23 mouse cellular contexts compared by ENCODE assay signal in the genomic region with DNA sequence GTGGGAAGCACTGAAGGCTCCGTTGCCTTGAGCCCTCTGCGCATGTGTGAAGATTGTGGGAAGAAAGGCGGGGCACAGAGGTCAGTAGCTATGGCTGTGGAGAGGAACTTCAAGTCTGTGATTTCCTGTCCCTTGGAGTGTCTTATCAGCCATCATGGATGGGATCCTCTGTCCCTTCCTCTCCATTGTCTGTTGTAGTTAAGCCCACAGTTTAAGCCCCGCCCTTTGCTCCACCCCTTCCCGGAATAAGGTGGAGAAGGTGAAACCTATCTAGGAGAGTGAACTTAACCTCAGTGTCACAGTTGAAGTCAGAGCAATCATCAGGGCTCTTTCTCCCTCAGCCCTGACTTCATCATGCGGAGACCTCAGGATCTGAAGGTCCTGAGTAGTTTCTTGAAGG.
"Had no signal": no experiment of that assay in that cellular context is flagged by ENCODE, and none has a peak within 500 bp of the region (broad histone marks: within the 10 kb centered on the region; RNA-seq: fewer than 3 reads in every experiment).

No protein-coding gene starts in this region.

- H3K27ac ChIP-seq: gastrocnemius, adult 2 months; heart, embryonic 13.5 days; heart, embryonic 15.5 days; hindbrain, embryonic 13.5 days; hindbrain, embryonic 15.5 days; hindbrain, postnatal 0 days; layer of hippocampus, adult 2 months; left cerebral cortex, adult 2 months; limb, embryonic 12.5 days; liver, embryonic 12.5 days; liver, embryonic 14.5 days had no signal

- H3K27me3 ChIP-seq: heart, embryonic 13.5 days; hindbrain, embryonic 15.5 days; limb, embryonic 12.5 days; liver, embryonic 12.5 days had no signal

- H3K4me1 ChIP-seq: heart, embryonic 13.5 days; heart, embryonic 15.5 days; hindbrain, embryonic 15.5 days; limb, embryonic 12.5 days; liver, embryonic 12.5 days had no signal

- H3K4me3 ChIP-seq: gastrocnemius, adult 2 months; heart, embryonic 13.5 days; heart, embryonic 15.5 days; hindbrain, embryonic 13.5 days; hindbrain, embryonic 15.5 days; layer of hippocampus, adult 2 months; left cerebral cortex, adult 2 months; limb, embryonic 12.5 days; liver, embryonic 12.5 days had no signal

- DNase-seq: gastrocnemius, adult 2 months; gastrocnemius, postnatal 10 days; gastrocnemius, postnatal 25 days; heart, postnatal 14 days; heart, postnatal 36 days; kidney, adult 11 months; kidney, adult 2 months; kidney, postnatal 10 days; kidney, postnatal 25 days; kidney, postnatal 4 days; left cerebral cortex, postnatal 4 days had no signal

- H3K9me3 ChIP-seq: heart, embryonic 13.5 days; heart, embryonic 15.5 days; hindbrain, embryonic 13.5 days; hindbrain, embryonic 15.5 days; limb, embryonic 12.5 days; liver, embryonic 12.5 days had no signal

- H3K4me2 ChIP-seq: heart, embryonic 11.5 days; heart, embryonic 13.5 days; heart, embryonic 15.5 days; hindbrain, embryonic 13.5 days; hindbrain, embryonic 15.5 days; limb, embryonic 12.5 days; liver, embryonic 12.5 days had no signal

- H3K36me3 ChIP-seq: heart, embryonic 13.5 days; heart, embryonic 15.5 days; hindbrain, embryonic 13.5 days; hindbrain, embryonic 15.5 days; limb, embryonic 12.5 days; liver, embryonic 12.5 days had no signal

- H3K9ac ChIP-seq: heart, embryonic 13.5 days; heart, embryonic 15.5 days; hindbrain, embryonic 13.5 days; hindbrain, embryonic 15.5 days; limb, embryonic 12.5 days; liver, embryonic 12.5 days; liver, embryonic 14.5 days had no signal

- ATAC-seq: hindbrain, postnatal 0 days; intestine, embryonic 16.5 days; liver, embryonic 12.5 days had no signal
